Mouse (Mus musculus) liver, embryonic 13.5 days (tissue): ENCODE measurements around the gene Clstn1. TPM values are rescaled to one million over a fixed set of nuclear protein-coding genes. Genes with fewer than 3 reads are reported as not detected.
A peak's percentile ranks its signal among the peaks of the same experiment; 100 is the strongest.

Experiments
- ATAC-seq: fragments of 200-750 bp; cut with Nextera tagmentation; 2 replicates; pipeline ENCODE4 v1.8.0; 2017; ENCODE audit warnings: low read depth, mild to moderate bottlenecking, moderate number of reproducible peaks, moderate library complexity
- DNase-seq: peaks from one replicate; pipeline ENCODE4 v3.0.0; 2022
- H3K27ac ChIP-seq: fragments of 300-500 bp; sonication (generic); 2 replicates; pipeline ENCODE4 v1.5.1; 2015; ENCODE audit warnings: moderate library complexity, mild to moderate bottlenecking, inconsistent platforms
- H3K27me3 ChIP-seq: fragments of 300-500 bp; sonication (generic); 2 replicates; pipeline ENCODE4 v1.6.1; 2015; ENCODE audit warnings: mild to moderate bottlenecking, inconsistent platforms
- H3K36me3 ChIP-seq: fragments of 300-500 bp; sonication (generic); 2 replicates; pipeline ENCODE4 v1.6.1; 2015; ENCODE audit warnings: mild to moderate bottlenecking, inconsistent platforms
- H3K4me1 ChIP-seq: fragments of 300-500 bp; sonication (generic); replicated peaks from 2 replicates; pipeline ENCODE4 v1.6.1; 2015; ENCODE audit warnings: inconsistent platforms
- H3K4me2 ChIP-seq: fragments of 300-500 bp; sonication (generic); 2 replicates; pipeline ENCODE4 v1.6.1; 2015; ENCODE audit warnings: inconsistent platforms, mild to moderate bottlenecking, moderate library complexity
- H3K4me3 ChIP-seq: fragments of 300-500 bp; sonication (generic); replicated peaks from 2 replicates; pipeline ENCODE4 v1.5.1; 2015; ENCODE audit warnings: mild to moderate bottlenecking, inconsistent platforms
- H3K9ac ChIP-seq: fragments of 300-500 bp; sonication (generic); 2 replicates; pipeline ENCODE4 v1.6.1; 2015; ENCODE audit warnings: mild to moderate bottlenecking, inconsistent platforms
- H3K9me3 ChIP-seq: fragments of 300-500 bp; sonication (generic); replicated peaks from 2 replicates; pipeline ENCODE4 v1.6.1; 2016; ENCODE audit warnings: inconsistent platforms
- WGBS: fragments of 180-500 bp; shearing (Covaris S2); methylation state at CpG from one replicate; pipeline ENCODE4 v1.1.7; 2015; ENCODE audit not compliant: insufficient replicate concordance; 5-methylcytosine and 5-hydroxymethylcytosine counted together
- polyA plus RNA-seq: library from polyadenylated mRNA; unstranded; fragments of >200 nt; fragmentation: Nextera tagmentation; extraction: Ambion mirVana; gene quantifications from 2 replicates; pipeline ENCODE4 v1.2.1, GENCODE M21; 2015

The Clstn1 gene
- polyA plus RNA-seq, 1 experiment from 2014 or later = 2.6 TPM

DNA sequence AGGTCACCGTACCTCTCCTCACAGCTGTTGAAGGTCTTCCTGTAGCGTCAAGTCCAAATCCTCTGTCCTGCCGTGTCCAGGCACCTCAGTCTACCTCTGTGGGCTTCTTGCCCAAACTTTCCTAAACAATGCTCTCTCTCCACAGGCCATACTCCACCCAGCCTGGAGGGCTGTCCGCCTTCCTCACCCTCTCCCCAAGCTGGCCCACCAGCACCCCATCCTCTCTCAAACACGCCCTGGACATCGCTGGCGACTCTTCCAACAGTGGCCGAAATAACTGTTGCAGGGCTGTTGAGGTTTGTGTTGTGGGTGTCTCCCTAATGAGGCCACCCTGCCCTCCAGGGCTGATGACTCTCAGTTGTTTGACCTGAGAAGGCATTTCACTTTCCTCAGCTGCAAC is 1.0 kb upstream of the Clstn1 start:
- no peak overlapping the region for H3K9ac ChIP-seq
- H3K27me3 ChIP-seq = peaks cover 74% of the 10 kb centered on the region
- H3K4me2 ChIP-seq = no peak overlapping the region
- H3K9me3 ChIP-seq = no peaks in the 10 kb centered on the region
- ATAC-seq = no peak
- H3K36me3 ChIP-seq = no peaks in the 10 kb centered on the region
- H3K4me1 ChIP-seq = peaks cover 17% of the 10 kb centered on the region; the same call in 1 of the 2 replicates
- H3K27ac ChIP-seq = no peak overlapping the region
- no peak overlapping the region for H3K4me3 ChIP-seq
- DNase-seq = no peak
- 68% methylated on average over 8 of the region's 8 CpGs for WGBS

DNA sequence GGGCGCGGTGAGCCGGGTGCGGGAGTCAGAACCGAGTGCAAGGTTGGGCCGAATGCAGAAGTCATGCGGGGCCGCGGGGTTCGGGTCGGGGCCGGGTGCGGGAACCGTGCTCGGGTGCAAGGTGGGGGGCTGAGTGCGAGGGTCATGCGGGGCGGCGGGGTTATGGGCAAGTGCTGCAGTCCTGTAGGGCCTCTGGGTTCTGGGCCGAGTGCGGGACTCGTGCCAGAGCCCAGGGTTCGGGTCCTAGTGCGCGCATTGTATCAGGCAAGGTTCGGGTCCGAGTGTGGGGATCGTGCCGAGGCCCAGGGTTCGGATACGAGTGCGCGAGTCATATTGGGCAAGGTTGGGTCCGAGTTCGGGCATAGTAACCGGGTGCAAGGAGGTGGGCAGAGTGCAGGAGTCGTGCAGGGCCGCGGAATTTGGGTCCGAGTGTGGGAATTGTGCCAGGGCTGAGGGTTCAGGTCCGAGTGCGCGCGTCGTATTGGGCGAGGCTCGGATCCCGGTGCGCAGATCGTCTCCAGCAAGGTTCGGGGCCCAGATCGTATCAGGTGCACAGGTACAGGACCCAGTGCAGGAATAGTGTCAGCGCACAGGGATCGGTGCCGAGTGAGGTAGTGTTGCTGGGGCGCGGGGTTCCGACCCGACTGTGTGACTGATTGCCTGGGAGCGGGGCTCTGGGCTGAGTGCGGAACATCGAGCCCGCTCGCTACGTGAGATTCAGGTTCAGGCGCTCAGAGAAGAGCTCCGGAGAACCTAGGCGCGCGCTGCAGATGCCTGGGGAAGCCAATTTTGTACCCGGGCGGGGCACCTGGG is 721 bp downstream of the Clstn1 start:
- WGBS = 1% methylated on average over 72 of the region's 72 CpGs
- Histone ChIP-seq H3K9me3 (no peaks in the 10 kb centered on the region), H3K36me3 (no peaks in the 10 kb centered on the region), H3K9ac (peak overlapping the region; percentile 57), H3K4me2 (peak overlapping the region; percentile 74), H3K27ac (no peak overlapping the region), H3K27me3 (peaks cover 71% of the 10 kb centered on the region), H3K4me1 (peaks cover 17% of the 10 kb centered on the region; the same call in 1 of the 2 replicates), H3K4me3 (peak overlapping the region; percentile 64)
- ATAC-seq (0 out of 2 replicates have a peak, but pooled peaks have one; percentile 15), DNase-seq (no peak)

DNA sequence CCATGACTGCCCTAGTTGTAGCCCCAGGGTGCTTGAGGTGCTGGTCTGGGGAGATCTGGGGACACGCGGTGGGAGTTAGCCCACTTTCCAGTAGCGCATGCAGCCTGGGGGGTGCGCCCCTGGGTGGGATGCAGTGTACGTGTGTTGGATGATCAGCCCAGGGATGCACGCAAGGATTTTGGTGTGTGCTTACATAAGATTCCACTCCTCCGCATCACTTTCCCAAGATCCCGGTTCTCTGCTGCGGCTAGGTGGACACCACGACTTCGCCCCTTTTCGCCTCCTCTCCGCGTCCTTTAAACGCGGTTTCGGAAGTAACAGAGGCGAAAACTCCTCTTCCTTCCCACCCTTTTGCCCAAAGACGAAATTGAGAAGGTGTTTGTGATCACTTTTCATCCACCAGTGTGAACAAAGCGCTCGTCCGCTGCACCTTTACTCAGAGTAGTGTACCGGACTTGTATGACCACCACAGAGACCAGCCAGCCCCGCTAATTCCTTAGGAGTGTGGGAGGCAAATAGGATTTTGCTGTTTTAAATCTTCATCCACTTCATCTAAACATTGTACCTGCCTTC is 1.4 kb downstream of the Clstn1 start:
- H3K4me1 ChIP-seq = peaks cover 17% of the 10 kb centered on the region; the same call in 1 of the 2 replicates
- H3K4me3 ChIP-seq = peak overlapping the region; percentile 64
- ATAC-seq (no peak), DNase-seq (no peak)
- H3K27me3 ChIP-seq = peaks cover 69% of the 10 kb centered on the region
- peak overlapping the region; percentile 74 for H3K4me2 ChIP-seq
- WGBS = 7% methylated on average over 24 of the region's 24 CpGs
- H3K27ac ChIP-seq = no peak overlapping the region
- no peak overlapping the region; the same call in 1 of the 2 replicates for H3K9ac ChIP-seq
- no peaks in the 10 kb centered on the region for H3K36me3 ChIP-seq
- no peaks in the 10 kb centered on the region for H3K9me3 ChIP-seq

DNA sequence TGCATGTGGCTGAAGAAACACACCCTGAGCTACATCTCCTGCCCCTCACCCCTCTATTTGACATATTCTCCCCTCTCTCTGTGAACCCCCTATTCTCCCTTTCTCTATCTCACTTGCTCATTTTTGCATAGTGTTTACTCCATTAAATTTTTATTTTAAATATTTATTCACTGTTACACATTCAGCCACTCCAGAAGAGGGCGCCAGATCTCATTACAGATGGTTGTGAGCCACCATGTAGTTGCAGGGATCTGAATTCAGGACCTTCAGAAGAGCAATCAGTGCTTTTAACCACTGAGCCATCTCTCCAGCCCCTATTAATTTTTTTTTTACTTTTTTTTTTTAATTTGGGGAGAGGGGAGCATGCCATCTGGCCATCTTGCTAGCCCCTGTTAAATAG is 3.9 kb downstream of the Clstn1 start:
- peaks cover 47% of the 10 kb centered on the region for H3K27me3 ChIP-seq
- H3K27ac ChIP-seq = no peak overlapping the region
- no peak overlapping the region for H3K9ac ChIP-seq
- 33% methylated on average over 1 of the region's 1 CpGs for WGBS
- H3K4me3 ChIP-seq = no peak overlapping the region
- no peak for DNase-seq
- no peaks in the 10 kb centered on the region for H3K36me3 ChIP-seq
- no peak overlapping the region for H3K4me2 ChIP-seq
- no peaks in the 10 kb centered on the region for H3K9me3 ChIP-seq
- no peak for ATAC-seq
- H3K4me1 ChIP-seq = peaks cover 17% of the 10 kb centered on the region; the same call in 1 of the 2 replicates

DNA sequence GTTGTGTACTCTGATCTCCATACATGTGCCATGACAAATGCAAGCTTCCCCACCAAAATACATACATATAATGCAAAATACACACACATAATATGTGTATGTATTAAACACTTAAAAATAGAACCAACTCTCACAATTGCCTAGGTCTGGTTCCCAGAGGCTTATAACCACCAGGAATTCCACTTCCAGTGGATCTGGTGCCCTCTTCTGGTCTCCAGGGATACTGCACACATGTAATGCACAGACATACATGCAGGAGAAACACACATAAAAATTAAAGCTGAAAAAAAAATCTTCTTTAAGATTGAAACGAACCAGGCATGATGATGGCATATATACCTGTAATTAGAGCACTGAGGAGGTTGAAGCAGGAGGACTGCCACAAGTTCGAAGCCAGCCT is 5.2 kb downstream of the Clstn1 start:
- H3K4me1 ChIP-seq = peaks cover 13% of the 10 kb centered on the region; the same call in 1 of the 2 replicates
- no peak overlapping the region for H3K27ac ChIP-seq
- DNase-seq (no peak), ATAC-seq (no peak)
- no peak overlapping the region for H3K9ac ChIP-seq
- H3K9me3 ChIP-seq = no peaks in the 10 kb centered on the region
- H3K27me3 ChIP-seq = peaks cover 34% of the 10 kb centered on the region
- no peaks in the 10 kb centered on the region for H3K36me3 ChIP-seq
- H3K4me2 ChIP-seq = no peak overlapping the region
- 67% methylated on average over 2 of the region's 2 CpGs for WGBS
- no peak overlapping the region for H3K4me3 ChIP-seq

DNA sequence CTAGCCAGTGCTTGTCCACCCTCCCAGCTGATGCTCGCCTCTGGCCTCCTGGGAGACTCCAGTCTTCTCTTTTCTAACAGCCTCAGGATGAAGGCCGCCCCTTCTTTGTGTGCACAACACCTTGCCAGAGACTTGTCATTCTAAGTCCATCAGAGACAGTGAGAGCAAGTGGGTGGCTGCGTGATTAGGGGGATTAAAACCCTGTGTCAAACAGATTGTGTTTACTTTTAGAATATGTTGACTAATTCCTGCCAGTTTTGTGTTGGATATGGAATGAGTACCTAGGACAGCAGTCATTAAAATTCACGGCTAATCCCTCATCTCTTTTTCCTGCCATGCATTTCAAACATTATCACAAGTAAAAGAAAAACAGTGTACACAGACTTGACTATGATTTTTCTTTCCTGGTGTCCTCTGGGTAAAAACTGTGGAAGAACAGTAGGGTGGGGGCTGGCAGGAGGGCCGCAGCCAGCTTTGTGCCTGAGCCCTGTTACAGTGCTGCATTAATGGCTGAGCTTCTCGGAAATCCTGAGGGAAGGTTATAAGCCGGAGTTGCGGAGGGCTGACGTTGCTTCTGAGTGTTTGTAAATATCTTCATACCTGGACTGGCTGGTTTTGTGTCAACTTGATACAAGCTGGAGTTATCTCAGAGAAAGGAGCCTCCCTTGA is 8.8 kb downstream of the Clstn1 start:
- Histone ChIP-seq H3K36me3 (no peaks in the 10 kb centered on the region), H3K27ac (no peak overlapping the region), H3K9ac (no peak overlapping the region), H3K9me3 (no peaks in the 10 kb centered on the region), H3K4me3 (no peak overlapping the region), H3K4me1 (no peaks in the 10 kb centered on the region), H3K27me3 (no peaks in the 10 kb centered on the region), H3K4me2 (no peak overlapping the region)
- ATAC-seq (no peak), DNase-seq (no peak)
- 71% methylated on average over 9 of the region's 9 CpGs for WGBS

DNA sequence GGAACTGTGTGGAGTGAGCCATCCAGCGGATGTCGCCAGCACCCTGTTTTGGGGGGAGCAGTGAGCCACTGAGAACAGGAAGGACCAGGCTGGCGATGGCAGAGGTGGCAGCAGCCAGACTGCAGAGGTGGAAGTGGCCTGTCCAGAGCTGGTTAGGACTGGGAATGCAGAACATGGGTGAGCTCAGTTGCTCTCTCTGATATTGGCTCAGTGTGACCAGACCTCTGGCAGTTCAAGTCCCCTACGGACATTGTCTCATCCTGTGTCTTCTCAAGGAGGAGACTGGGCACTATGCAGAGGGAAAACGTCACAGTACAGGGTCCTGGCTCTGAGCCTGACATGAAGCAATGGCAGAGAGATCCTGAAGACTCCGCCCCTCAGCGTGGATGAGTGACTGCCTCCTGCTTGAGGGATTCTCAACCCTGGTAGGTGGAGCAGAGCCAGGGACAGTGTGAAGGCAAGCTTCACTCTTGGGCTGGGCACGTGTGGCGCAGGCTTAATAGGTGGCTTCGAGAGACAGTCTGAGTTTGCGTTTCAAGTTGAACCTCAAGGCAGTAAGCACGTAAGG is 11.5 kb downstream of the Clstn1 start:
- Histone ChIP-seq H3K4me2 (no peak overlapping the region), H3K9ac (no peak overlapping the region), H3K9me3 (no peaks in the 10 kb centered on the region), H3K27ac (no peak overlapping the region), H3K4me3 (no peak overlapping the region), H3K4me1 (0 out of 2 replicates have a peak, but pooled peaks cover 2% of the 10 kb centered on the region), H3K36me3 (no peaks in the 10 kb centered on the region), H3K27me3 (no peaks in the 10 kb centered on the region)
- 65% methylated on average over 12 of the region's 12 CpGs for WGBS
- DNase-seq (no peak), ATAC-seq (no peak)

DNA sequence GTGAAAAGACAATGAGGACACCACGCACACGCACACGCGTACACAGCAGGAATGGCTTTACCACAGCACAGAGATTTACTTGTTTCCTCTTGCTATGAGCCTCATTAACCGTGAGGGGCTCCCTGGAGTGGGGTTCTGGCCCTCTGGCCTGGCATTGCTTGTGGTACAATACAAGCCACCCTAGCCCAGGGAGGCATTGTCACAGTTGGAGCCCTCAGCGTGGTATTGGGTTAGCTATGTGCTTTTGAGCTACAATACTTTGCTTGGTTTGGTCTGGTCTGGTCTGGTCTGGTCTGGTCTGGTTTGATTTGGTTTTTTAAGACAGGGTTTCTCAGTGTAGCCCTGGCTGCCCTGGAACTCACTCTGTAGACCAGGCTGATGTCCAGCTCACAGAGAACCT is 13.3 kb downstream of the Clstn1 start:
- H3K27ac ChIP-seq = no peak overlapping the region
- 79% methylated on average over 6 of the region's 6 CpGs for WGBS
- H3K4me1 ChIP-seq = 0 out of 2 replicates have a peak, but pooled peaks cover 2% of the 10 kb centered on the region
- ATAC-seq (no peak), DNase-seq (no peak)
- H3K4me3 ChIP-seq = no peak overlapping the region
- no peak overlapping the region for H3K4me2 ChIP-seq
- H3K27me3 ChIP-seq = no peaks in the 10 kb centered on the region
- no peaks in the 10 kb centered on the region for H3K36me3 ChIP-seq
- no peaks in the 10 kb centered on the region for H3K9me3 ChIP-seq
- H3K9ac ChIP-seq = no peak overlapping the region

DNA sequence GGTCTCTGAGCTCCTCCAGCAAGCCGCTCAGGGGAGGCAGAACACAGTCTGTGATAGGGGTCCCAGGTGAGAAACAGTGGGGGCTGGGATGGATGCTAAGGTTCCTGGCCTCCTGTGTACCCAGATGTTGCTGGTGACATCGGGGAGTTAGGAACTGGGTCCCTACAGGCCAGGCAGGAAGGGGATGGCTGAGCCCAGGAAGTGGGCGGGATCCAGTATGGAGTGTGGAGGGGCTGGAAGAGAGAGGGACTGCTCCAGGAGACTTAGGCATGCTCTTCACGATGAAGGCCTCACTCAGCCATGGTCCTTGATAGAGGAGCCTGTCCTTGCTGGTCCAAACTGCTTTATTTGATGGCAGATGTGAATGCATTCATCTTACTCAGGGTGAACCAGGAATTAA is 13.9 kb downstream of the Clstn1 start:
- H3K9me3 ChIP-seq = no peaks in the 10 kb centered on the region
- WGBS = 52% methylated on average over 4 of the region's 4 CpGs
- no peak overlapping the region for H3K9ac ChIP-seq
- 0 out of 2 replicates have a peak, but pooled peaks cover 2% of the 10 kb centered on the region for H3K4me1 ChIP-seq
- H3K4me3 ChIP-seq = no peak overlapping the region
- H3K27me3 ChIP-seq = no peaks in the 10 kb centered on the region
- no peaks in the 10 kb centered on the region for H3K36me3 ChIP-seq
- H3K4me2 ChIP-seq = no peak overlapping the region
- ATAC-seq (no peak), DNase-seq (no peak)
- H3K27ac ChIP-seq = no peak overlapping the region

DNA sequence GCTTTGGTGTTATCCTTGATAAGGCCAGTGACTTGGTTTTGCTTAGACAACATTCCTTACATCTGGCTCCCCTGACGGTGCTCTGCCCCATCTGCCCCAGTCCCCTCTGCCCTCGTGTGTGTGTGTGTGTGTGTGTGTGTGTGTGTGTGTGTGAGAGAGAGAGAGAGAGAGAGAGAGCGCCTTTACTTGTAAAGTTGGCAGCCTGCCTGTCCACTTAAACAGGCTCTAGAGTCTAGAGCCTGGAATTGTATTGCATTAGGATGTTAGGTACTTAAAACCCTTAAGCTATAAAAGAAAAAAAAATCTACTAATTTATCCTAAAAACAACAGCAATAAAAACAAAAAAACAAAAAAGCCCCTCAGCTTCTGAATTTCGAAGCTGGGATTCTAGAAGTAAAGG is 15.2 kb downstream of the Clstn1 start:
- DNase-seq (no peak), ATAC-seq (no peak)
- Histone ChIP-seq H3K27me3 (no peaks in the 10 kb centered on the region), H3K4me2 (no peak overlapping the region), H3K4me3 (no peak overlapping the region), H3K36me3 (no peaks in the 10 kb centered on the region), H3K27ac (no peak overlapping the region), H3K9ac (no peak overlapping the region), H3K4me1 (0 out of 2 replicates have a peak, but pooled peaks cover 2% of the 10 kb centered on the region), H3K9me3 (no peaks in the 10 kb centered on the region)
- 26% methylated on average over 4 of the region's 4 CpGs for WGBS

DNA sequence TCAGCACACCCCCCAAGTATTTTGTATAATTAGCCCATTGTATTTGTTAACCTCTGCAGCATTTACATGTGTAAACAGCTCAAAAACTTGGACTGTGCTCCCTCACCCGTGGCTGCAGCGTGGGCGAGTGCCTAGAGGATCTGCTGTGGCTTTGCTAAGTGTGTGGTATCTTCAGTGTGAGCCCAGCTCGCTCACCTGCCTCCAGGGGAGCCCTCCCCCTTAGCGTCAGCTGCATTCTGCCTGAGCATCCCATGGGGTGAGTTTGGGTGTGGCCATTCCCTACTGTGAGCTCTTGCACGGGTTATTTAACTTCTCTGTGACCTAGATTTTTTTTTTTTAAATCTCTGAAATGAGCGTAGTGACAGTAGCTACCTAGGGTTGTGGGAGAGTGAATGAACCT is 16.0 kb downstream of the Clstn1 start:
- H3K9me3 ChIP-seq = no peaks in the 10 kb centered on the region
- H3K27me3 ChIP-seq = no peaks in the 10 kb centered on the region
- no peak overlapping the region for H3K4me2 ChIP-seq
- H3K36me3 ChIP-seq = no peaks in the 10 kb centered on the region
- H3K4me1 ChIP-seq = peaks cover 6% of the 10 kb centered on the region; the same call in 1 of the 2 replicates
- H3K4me3 ChIP-seq = no peak overlapping the region
- WGBS = 56% methylated on average over 7 of the region's 7 CpGs
- no peak for ATAC-seq
- DNase-seq = no peak
- no peak overlapping the region for H3K27ac ChIP-seq
- H3K9ac ChIP-seq = no peak overlapping the region
